Mouse (Mus musculus) embryo, embryonic 10 days (tissue): ENCODE measurements around the gene Tmcc1.
A peak's percentile ranks its signal among the peaks of the same experiment; 100 is the strongest.
"Not testable (repeated sequence)": the region's sequence is repeated elsewhere in the genome, so short reads cannot be mapped to it uniquely, and the experiment has no call there.

ENCODE experiments used
- DNase-seq: peaks from one replicate; pipeline ENCODE4 v3.0.0-alpha.2; 2015; ENCODE audit warnings: low spot score

Gene Tmcc1

DNA sequence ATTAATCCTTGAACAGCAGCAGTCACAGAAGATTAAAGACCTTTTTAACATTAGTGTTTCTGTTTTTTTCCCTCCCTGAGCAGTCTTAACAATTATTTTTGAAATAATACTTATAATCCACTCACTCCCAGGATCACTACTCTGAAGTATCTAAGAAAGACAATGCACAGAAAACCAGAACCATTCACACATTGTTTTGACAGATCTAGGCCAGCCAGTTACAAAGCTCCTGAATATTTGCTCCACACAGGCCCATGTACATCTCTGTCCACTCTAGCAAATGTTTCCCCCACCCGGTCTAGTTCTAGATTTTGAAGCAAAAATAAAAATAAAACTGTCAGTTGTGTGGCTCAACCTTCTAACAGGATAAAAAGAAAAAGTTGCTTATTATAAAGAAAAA, 45.9 kb downstream of the Tmcc1 start:
- DNase-seq: no peak

DNA sequence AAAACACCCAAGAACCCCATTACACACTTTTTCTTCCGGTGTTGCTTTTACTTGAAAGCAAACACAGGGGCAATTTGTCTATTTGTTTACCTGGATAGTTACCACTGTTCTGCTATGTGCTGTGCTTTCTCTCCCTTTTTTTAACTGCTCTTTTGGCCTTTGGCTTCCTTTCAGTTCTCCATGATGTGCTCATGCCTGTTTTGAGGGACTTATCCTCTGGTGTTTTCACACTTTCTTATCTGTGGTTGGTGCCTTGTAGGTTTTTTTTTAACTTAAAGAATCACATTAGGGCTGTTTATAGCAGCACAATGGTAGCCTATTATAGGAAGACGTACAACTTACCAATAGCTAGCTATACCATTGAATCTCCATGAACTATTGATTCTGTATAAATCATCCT, 51.6 kb downstream of the Tmcc1 start:
- no peak for DNase-seq

DNA sequence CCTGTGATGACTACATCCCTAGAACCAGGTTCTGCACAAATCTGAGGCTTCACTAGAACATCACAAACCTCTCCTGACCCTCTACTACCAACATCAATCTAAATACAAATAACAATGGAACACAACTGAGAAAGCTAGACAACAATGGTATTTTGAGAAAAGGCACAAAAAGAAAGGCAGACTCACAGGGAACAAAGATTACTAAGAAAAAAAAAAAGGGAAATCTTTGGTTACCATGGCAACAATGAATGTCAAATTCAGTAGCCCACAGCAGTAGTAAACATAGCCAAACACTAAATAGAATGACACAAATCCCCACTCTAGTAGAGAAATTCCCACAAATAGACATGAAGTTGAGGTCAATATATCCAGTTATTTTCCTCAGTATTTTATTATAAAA, 52.5 kb downstream of the Tmcc1 start:
- DNase-seq: no peak

DNA sequence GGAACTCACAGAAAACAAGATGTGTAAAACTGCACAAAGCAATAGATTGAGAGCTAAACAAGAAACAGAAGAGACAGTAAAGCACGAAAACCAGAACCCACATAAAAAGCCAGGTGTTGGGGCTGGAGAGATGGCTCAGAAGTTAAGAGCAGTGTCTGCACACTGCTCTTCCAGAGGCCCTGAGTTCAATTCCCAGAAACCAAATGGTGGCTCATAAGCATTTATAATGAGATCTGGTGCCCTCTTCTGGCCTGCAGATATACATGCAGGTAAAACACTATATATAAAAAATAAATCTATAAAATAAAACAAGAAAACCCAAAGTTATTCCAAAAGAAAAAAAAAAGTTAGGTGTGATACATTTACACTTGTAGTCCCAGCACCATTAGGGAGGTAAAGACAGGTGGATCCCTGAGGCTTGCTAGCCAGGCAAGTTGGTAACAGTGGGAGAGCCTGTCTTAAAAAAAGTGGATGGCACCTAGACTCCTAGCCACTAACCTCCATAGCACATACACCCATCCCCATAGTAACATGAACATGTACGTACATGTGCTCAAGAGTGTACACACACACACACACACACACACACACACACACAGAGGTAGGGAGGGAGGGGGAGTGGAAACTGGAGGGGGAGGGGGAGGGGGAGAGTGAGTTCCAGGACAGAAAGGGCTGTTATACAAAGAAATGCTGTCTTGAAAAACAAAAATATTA, 54.0 kb downstream of the Tmcc1 start:
- DNase-seq: peak; percentile 15

DNA sequence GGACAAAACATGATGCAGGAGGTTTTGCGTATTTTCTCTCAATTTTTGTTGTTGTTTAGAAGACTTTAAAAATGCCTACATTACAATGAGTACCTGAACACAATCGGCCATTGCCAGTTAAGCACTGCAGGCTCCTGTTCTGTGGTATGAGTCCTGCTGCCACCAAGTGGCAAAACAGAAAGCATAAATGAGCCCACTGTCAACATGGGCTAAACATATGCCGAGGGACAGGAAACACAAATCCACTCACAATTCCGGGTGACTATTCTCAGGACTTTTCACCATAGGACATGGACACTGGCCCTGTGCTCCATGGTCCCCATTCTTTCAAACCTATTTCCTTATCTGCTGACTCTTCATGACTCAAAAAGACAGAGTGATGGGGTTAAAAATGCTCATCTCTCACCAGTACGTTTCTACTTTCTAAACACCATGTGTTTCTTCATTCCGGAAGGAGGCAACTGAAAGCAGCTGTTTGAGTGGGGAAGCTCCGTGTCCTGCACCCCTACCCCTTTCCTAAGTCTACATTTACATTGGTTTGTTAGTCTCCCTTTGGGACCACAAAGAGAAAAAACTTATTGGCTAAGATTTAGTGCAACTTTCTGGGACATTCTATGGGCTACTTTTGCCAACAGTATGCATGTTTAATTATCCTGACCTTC, 57.2 kb downstream of the Tmcc1 start:
- no peak for DNase-seq

DNA sequence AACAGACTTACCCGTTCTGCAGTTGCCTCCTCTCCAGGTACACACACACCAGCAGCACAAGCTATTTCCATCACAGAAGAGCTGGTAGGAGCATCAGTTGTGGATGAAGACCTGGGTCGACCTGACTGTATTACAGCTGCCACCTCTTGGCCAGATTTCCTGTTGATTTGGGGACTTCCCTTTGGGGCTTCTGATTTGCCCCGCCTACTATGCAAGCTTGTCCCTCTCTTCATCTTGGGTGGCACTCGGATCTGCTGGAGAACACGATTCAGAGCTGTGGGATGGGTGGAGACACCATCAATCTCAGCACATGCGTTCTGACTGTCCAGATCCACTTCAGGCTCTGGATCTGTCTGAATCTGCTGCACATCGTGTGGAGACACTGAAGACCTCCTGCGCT, 59.5 kb downstream of the Tmcc1 start:
- DNase-seq: no peak

DNA sequence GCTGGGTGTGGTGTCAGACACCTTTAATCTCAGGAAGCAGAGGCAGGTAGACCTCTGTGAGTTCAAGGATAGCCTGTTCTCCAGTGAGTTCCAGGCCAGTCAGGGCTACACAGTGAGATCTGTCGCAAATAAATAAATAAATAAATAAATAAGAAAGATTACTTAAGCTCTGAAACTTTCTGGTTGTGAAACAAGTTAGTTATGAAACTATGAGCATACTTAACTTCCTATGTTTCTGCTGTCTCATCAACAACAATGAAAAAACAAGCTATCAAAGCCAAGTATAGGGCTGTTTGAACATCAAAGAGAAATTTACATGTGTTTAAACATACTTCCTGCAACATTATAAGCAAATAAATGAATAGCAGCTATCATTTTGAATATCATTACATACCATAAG, 61.5 kb downstream of the Tmcc1 start:
- no peak for DNase-seq

DNA sequence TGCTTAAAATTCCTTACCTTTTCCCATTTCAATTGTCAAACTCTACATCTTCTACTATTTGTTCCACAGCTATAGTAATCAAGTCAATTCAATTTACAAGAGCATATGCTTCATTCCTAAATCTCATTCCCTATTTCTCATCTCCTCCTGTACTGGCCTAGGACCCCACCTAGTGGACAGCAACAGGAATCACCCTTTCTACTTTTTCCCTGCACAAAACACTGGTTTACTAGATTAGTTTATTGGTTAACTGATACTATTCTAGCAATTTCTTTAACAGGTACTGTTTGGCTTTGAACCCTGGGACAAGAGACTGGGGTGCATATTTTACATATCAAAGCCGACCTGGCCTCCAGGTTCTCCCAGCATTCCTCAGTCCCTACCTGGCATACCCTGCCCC, 64.6 kb downstream of the Tmcc1 start:
- DNase-seq: peak; percentile 29

DNA sequence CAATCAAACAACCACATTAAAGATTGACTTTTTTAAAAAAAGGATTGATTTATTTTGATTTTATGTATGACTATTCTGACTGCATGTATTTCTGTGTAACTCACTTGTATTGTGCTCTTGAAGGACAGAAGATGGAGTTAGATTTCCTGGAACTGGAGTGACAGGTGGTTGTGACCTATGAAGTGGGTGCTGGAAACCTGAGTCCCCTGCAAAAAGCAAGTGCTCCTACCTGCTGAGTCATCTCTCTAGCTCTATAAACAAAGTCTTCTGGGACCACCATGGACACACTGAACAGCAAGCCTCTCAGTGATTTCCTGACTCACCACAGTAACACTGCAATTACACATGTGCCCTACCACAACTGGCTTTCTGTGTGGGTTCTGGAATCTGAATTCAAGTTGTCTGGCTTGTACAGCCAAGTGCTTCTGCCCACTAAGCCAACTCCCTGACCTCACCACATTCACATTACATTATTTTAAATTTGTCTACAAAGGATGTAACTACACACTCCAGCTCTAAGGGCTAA, 65.3 kb downstream of the Tmcc1 start:
- DNase-seq: no peak

DNA sequence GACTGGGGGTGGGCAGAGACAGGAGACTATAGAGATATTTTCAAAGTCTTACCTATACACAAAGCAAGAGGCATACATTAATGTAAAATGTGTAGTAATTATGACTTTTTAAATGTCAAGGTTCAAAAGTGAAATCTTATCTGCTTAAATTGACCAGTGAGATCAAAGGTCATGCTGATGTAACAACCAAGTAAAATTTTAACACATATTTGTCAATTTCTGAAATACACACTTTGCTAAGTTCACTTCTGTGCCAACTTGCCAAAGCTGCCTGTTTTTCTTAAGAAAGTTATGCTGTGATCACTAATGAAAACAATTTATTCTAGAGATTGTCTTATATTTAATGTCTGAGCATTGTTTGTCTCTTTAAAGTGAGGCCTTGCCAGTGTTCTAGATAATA, 66.7 kb downstream of the Tmcc1 start:
- no peak for DNase-seq

DNA sequence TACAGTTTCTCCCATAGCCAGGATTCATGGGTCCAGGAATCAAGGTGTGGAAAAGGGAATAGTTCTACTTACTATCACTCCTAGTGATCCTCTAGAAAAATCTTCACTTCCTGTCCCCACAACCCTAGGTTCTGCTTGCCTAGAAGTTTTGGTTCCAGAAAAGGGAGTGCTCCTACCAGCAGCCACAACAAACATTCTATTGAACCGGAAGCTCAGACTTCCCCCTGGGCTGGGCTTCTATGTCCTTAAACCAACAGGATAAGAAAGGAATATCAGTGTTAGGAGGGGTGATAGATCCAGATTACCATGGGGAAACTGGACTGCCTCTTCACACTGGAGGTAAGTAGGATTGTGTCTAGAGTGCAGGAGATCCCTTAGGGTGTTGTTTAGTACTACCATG, 70.4 kb downstream of the Tmcc1 start:
- no peak for DNase-seq

DNA sequence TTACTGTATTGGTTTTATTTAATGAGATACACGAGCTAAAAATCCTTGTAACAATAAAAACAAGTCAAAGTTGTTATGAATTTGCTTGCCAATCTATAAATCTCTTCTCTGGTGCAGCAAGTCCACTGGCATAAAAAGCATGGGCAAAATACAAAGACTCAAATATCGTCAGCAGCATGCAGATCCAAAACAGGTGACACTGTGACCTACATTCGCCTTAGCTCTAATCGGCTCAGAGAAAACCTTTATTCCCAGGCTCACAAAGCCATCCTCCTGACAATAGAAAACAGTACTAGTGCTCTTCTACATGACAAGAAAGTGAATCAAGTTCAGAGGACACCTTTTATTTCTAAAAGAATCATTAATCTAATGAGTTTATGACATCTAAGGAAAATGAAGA, 73.6 kb downstream of the Tmcc1 start:
- DNase-seq: no peak

DNA sequence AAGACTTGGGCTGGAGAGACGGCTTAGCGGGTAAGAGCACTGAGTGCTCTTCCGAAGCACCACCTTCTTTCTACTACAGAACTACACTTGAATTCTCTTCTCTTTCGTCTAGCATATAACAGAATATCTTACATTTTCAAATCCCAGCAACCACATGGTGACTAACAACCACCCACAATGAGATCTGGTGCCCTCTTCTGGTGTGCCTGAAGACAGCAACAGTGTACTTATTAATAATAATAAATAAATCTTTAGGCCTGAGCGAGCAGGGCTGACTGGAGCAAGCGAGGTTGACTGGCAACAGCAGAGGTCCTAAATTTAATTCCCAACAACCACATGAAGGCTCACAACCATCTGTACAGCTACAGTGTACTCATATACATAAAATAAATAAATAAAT, 76.7 kb downstream of the Tmcc1 start:
- DNase-seq: not testable (repeated sequence)

DNA sequence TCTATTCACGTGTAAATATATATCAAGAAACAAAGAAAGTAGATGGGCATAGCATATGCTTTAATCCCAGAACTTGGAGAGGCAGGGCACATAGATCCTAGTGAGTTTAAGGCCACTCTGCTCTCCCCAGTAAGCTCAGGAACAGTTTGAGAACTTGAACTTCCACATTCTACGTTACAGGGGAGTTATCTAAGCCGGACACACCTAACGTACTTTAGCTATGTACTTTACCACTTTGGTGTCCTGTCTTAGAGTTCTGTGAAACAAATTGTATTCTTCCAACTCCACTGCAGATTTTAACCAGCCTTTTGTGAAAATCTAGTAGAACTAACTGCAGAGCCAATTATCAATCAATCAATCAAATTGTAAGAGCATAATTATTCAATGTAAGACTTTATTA, 82.7 kb downstream of the Tmcc1 start:
- DNase-seq: no peak

DNA sequence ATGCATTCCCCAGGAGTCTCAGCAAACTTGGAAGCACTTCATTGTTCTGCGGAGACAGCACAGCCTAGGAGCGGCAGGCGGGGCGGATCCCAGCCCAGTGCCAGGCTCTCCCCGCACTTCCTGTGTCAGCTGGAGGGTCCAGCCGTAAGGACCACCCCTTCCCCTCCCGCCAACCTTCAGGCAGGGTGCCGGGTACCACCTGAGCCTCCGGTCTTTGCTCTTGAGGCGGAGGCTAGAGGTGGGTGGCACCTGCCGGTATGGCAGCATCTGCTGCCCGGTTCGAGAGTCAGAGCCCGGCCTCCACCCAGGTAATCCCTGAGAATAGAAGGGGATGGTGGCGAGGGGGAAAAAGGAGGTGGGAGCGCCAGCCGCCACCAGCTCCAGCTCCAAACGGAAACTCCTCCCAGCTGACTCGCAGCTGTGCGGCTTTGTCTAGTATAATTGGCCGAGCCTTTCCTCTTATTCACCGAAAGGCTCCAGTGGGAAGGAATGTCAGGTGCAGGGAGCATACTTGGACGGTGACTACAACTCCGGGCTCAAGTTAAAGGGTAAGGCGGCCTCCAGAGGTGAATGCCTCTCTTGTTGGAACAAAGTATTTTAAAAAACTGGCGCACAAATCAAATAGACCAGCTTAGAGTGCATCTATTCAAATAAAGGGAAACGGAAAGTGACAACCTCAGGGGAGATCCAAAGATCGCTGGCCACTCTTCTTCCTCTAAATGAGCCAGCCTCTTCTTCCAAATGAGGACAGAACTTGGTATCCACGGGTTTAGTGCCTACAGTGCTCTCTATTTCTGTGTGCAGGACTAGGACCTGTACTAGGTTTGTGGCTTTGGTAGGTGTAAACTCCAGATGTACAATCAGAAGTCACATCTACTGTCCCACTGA, 85.6 kb downstream of the Tmcc1 start:
- peak; percentile 78 for DNase-seq

DNA sequence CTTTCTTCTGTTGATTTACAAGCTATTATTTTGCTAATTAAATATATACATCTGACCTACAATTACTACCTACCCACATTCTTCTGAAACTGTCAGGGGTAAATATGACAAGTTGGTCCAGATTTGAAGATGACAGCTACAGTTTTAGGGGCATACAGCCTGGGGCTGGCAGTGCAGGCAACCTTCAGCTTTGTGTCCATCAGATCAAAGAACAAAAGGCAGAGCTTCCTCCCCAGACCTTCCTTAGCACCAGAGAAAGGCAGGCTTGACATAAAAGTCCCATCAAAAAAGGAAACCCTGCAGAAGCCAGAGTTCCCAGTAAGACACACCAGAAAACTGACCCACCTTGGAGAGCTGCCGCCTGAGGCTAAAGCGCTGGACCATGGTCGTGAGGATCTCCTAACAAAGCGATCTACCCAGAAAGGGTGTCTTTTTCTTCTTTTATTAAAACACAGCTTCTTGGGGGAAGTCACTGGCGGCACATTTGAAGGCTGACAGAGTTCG, 86.3 kb downstream of the Tmcc1 start:
- DNase-seq: no peak

DNA sequence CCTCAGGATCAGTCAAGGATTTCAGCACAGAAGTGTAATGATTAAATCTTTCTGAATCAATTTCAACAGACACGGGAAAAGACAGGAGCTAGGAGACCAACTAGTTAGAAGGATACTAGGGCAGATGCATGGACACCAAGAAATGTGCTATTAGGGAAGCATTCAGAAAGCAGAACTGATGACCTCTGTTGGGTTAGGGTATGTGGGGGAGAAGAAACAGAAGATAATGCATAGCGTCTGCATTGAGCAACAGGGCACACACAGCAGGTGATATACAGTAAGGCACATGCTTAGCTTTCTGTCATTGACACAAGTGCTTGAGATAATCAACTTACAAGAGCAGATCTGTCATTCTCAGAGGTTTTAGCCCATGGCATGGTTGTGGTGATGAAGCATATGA, 95.7 kb downstream of the Tmcc1 start:
- no peak for DNase-seq

DNA sequence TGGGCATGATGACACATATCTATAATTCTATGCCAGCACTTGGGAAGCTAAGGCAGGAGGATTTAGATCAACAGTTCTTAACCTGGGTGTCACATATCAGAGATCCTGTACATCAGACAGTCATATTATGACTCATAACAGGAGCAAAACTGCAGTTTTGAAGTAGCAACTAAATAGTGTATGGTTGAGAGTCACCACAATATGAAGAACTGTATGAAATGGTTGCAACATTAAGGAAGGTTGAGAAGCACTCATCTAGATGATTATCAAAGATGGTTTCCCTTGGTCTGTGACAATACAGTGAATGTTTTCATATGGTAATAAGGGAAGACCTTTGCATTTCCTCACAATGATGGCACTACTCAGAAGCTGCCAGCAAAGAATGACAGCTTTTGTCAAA, 103.9 kb downstream of the Tmcc1 start:
- DNase-seq: no peak

DNA sequence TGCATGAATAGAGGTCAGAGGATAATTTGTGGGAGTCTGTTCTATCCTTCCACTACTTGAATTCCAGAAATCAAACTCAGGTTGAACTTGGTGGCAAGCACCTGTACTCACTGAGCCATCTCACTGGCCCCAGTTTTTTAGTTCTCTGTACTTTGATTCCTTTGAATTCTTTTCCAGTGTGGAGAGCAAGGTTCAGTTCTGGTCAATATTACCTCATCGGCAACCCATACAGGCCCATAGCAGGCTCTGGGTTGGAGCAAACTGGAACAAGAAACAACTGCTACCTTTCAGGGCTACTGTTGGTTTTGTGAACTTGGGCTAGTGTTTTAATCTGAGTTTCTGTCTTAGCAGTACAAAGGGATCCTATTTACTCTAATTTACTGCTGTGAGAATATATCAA, 107.2 kb downstream of the Tmcc1 start:
- no peak for DNase-seq

DNA sequence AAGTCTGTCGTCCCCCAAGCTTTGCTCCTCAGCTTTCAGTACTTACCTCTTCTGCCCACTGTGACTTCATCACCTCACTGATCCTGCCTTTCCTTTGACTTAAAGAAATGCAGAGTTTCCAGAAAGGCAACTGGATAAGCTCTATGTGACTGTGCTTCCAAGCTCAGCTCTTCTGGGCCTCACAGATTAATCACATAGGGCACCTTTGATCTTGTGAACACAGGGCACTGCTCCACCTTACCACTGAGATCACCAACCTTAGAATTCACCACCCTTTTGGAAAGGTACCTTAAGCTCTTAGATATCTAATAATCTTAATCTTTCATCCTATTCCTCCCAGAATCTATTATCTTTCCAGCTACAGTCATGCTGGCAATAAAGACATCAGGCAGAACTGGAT, 111.0 kb downstream of the Tmcc1 start:
- no peak for DNase-seq

DNA sequence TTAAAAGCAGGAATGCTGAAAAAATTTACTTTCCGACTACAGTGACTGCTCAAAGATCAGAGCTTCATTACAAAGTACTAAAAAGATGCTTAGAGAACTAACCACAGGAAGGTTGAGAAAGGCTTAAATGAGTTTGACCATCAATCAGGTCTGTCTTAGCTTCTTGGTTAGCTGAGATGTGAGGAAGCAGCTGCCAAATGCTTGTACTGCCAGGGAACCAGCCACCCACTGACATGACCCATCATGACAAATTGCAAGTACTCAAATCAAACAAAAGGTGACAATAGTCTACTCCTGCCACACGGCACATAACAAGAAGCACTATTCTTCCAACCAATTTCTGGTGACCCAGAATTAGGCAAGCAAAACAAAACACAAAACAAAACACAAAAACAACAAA, 111.9 kb downstream of the Tmcc1 start:
- peak; percentile 18 for DNase-seq

DNA sequence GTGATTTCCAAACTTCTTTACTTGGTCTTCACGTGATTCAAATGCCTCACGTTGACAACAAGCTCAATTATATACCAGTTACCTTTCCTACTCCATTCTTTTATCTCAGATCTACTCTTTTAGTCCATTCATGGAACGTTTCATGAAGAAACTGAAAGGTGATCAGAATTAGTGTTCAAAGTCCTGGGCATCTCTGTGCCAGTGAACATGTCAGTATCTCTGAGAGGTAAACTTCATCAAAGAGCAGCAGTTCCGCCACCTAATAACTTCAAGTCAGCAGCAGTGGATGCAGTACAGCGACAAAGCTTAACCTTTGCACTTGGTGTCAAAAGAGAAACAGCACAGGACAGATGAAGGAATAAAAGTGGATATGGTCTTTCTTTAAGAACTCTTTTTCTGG, 112.5 kb downstream of the Tmcc1 start:
- no peak for DNase-seq

DNA sequence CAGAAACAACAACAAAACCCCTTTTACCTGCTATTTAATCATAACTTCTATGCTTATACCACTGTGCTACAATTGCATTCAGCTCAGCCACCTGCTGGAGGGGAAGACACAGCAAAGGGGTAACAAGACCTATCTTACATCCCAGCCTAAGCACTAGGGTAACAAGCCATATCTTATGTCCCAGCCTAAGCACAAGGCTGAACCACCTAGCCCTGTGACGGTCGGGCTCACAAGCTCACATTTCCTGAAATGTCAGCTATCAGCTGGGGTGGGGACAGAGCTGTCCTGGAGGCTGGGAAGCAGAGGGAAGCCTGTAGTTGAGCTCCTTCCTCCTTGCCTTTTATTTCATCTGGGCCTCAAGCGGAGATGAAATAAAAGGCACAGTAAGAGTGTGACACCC, 115.7 kb downstream of the Tmcc1 start:
- no peak for DNase-seq
